Mouse (Mus musculus) midbrain, embryonic 11.5 days (tissue): Measurements from ENCODE around the gene Itpripl2. TPM values are rescaled to one million over a fixed set of nuclear protein-coding genes. Genes with fewer than 3 reads are reported as not detected.

ENCODE experiments used
- ATAC-seq: fragments of 200-750 bp; cut with Nextera tagmentation; 2 replicates; pipeline ENCODE4 v1.8.0; 2017; ENCODE audit warnings: moderate TSS enrichment, moderate library complexity; ENCODE audit not compliant: low FRiP score
- DNase-seq: peaks from one replicate; pipeline ENCODE4 v3.0.0; 2015; ENCODE audit warnings: low spot score; ENCODE audit errors: missing footprints
- H3K27ac ChIP-seq: fragments of 300-500 bp; sonication (generic); 2 replicates; pipeline ENCODE4 v1.5.1; 2014; ENCODE audit warnings: low read depth, low read length
- H3K27me3 ChIP-seq: fragments of 300-500 bp; sonication (generic); 2 replicates; pipeline ENCODE4 v1.6.1; 2014; ENCODE audit warnings: mild to moderate bottlenecking, low read length, moderate library complexity, mixed read lengths; ENCODE audit not compliant: control insufficient read depth, insufficient read depth
- H3K36me3 ChIP-seq: fragments of 300-500 bp; sonication (generic); 2 replicates; pipeline ENCODE4 v1.6.1; 2014; ENCODE audit warnings: mild to moderate bottlenecking, low read length, moderate library complexity, mixed read lengths; ENCODE audit not compliant: control insufficient read depth, insufficient read depth
- H3K4me1 ChIP-seq: fragments of 300-500 bp; sonication (generic); 2 replicates; pipeline ENCODE4 v1.6.1; 2014; ENCODE audit warnings: low read length; ENCODE audit not compliant: control insufficient read depth, insufficient read depth
- H3K4me2 ChIP-seq: fragments of 300-500 bp; sonication (generic); 2 replicates; pipeline ENCODE4 v1.6.1; 2014; ENCODE audit warnings: mild to moderate bottlenecking, moderate library complexity
- H3K4me3 ChIP-seq: fragments of 300-500 bp; sonication (generic); 2 replicates; pipeline ENCODE4 v1.5.1; 2014; ENCODE audit warnings: low read depth, low read length
- H3K9ac ChIP-seq: fragments of 300-500 bp; sonication (generic); 2 replicates; pipeline ENCODE4 v1.6.1; 2014; ENCODE audit warnings: low read length
- H3K9me3 ChIP-seq: fragments of 300-500 bp; sonication (generic); 2 replicates; pipeline ENCODE4 v1.6.1; 2016; ENCODE audit warnings: low read length; ENCODE audit not compliant: control insufficient read depth
- WGBS: fragments of 180-500 bp; shearing (Covaris S2); extraction: QIAGEN DNeasy Blood & Tissue Kit; methylation state at CpG from one replicate; pipeline ENCODE4 v1.1.7; 2014; 5-methylcytosine and 5-hydroxymethylcytosine counted together
- polyA plus RNA-seq: library from polyadenylated mRNA; unstranded; fragments of >200 nt; fragmentation: Nextera tagmentation; extraction: Ambion mirVana; gene quantifications from 2 replicates; pipeline ENCODE4 v1.2.1, GENCODE M21; 2014

The Itpripl2 gene
- polyA plus RNA-seq, 1 experiment from 2014 or later = 0.77 TPM

GRCm38 (mm10) chr7:118490666-118491430 is 927 bp downstream of the Itpripl2 start:
- H3K36me3 ChIP-seq = no peaks in the 10 kb centered on the region
- WGBS = 3% methylated on average over 62 of the region's 67 CpGs
- DNase-seq (peak; percentile 96), ATAC-seq (peak; percentile 8)
- peak overlapping the region; percentile 55 for H3K4me3 ChIP-seq
- peak overlapping the region; percentile 83 for H3K9ac ChIP-seq
- peaks cover 34% of the 10 kb centered on the region for H3K27me3 ChIP-seq
- peak overlapping the region; percentile 79 for H3K4me2 ChIP-seq
- no peak overlapping the region for H3K27ac ChIP-seq
- H3K9me3 ChIP-seq = no peaks in the 10 kb centered on the region
- 0 out of 2 replicates have a peak, but pooled peaks cover 4% of the 10 kb centered on the region for H3K4me1 ChIP-seq

GRCm38 (mm10) chr7:118489706-118490665 is 1.8 kb downstream of the Itpripl2 start:
- H3K36me3 ChIP-seq = no peaks in the 10 kb centered on the region
- H3K4me3 ChIP-seq = no peak overlapping the region
- ATAC-seq = peak; percentile 8; the same call in 1 of the 2 replicates
- no peak overlapping the region for H3K9ac ChIP-seq
- H3K27ac ChIP-seq = no peak overlapping the region
- peaks cover 34% of the 10 kb centered on the region for H3K27me3 ChIP-seq
- H3K4me1 ChIP-seq = 0 out of 2 replicates have a peak, but pooled peaks cover 4% of the 10 kb centered on the region
- no peak overlapping the region for H3K4me2 ChIP-seq
- no peaks in the 10 kb centered on the region for H3K9me3 ChIP-seq
- DNase-seq = peak; percentile 86
- WGBS = 10% methylated on average over 57 of the region's 57 CpGs

GRCm38 (mm10) chr7:118488060-118488664 is 3.6 kb downstream of the Itpripl2 start:
- 37% methylated on average over 8 of the region's 8 CpGs for WGBS
- H3K27me3 ChIP-seq = peaks cover 34% of the 10 kb centered on the region
- 0 out of 2 replicates have a peak, but pooled peaks cover 4% of the 10 kb centered on the region for H3K4me1 ChIP-seq
- ATAC-seq (no peak), DNase-seq (peak; percentile 87)
- no peak overlapping the region for H3K4me2 ChIP-seq
- H3K9me3 ChIP-seq = no peaks in the 10 kb centered on the region
- no peak overlapping the region for H3K27ac ChIP-seq
- H3K4me3 ChIP-seq = no peak overlapping the region
- no peaks in the 10 kb centered on the region for H3K36me3 ChIP-seq
- H3K9ac ChIP-seq = no peak overlapping the region

- no peak overlapping the region for H3K4me3 ChIP-seq
- peaks cover 29% of the 10 kb centered on the region for H3K27me3 ChIP-seq
- 0 out of 2 replicates have a peak, but pooled peaks cover 2% of the 10 kb centered on the region for H3K4me1 ChIP-seq
- H3K4me2 ChIP-seq = no peak overlapping the region
- H3K27ac ChIP-seq = no peak overlapping the region
- no peak overlapping the region for H3K9ac ChIP-seq
- WGBS = 63% methylated on average over 5 of the region's 5 CpGs
- H3K36me3 ChIP-seq = no peaks in the 10 kb centered on the region
- H3K9me3 ChIP-seq = no peaks in the 10 kb centered on the region
- DNase-seq (no peak), ATAC-seq (no peak)
These were observed 4.9 kb downstream of the Itpripl2 start for GRCm38 (mm10) chr7:118486917-118487316.

- Histone ChIP-seq H3K27me3 (peaks cover 4% of the 10 kb centered on the region), H3K4me1 (no peaks in the 10 kb centered on the region), H3K9me3 (no peaks in the 10 kb centered on the region), H3K4me3 (no peak overlapping the region), H3K9ac (no peak overlapping the region), H3K36me3 (no peaks in the 10 kb centered on the region), H3K4me2 (no peak overlapping the region), H3K27ac (no peak overlapping the region)
- 88% methylated on average over 1 of the region's 1 CpGs for WGBS
- ATAC-seq (no peak), DNase-seq (no peak)
These were observed 7.8 kb downstream of the Itpripl2 start for GRCm38 (mm10) chr7:118483996-118484395.

- ATAC-seq (no peak), DNase-seq (no peak)
- no peaks in the 10 kb centered on the region for H3K9me3 ChIP-seq
- H3K9ac ChIP-seq = no peak overlapping the region
- H3K4me3 ChIP-seq = no peak overlapping the region
- no peak overlapping the region for H3K4me2 ChIP-seq
- no peak overlapping the region for H3K27ac ChIP-seq
- no peaks in the 10 kb centered on the region for H3K4me1 ChIP-seq
- WGBS = 95% methylated on average over 2 of the region's 2 CpGs
- no peaks in the 10 kb centered on the region for H3K27me3 ChIP-seq
- H3K36me3 ChIP-seq = no peaks in the 10 kb centered on the region
These were observed 9.8 kb downstream of the Itpripl2 start for GRCm38 (mm10) chr7:118482001-118482400.

GRCm38 (mm10) chr7:118481047-118481810 is 10.5 kb downstream of the Itpripl2 start:
- no peak for ATAC-seq
- Histone ChIP-seq H3K9ac (no peak overlapping the region), H3K36me3 (no peaks in the 10 kb centered on the region), H3K9me3 (no peaks in the 10 kb centered on the region), H3K27ac (no peak overlapping the region), H3K4me2 (no peak overlapping the region), H3K27me3 (no peaks in the 10 kb centered on the region), H3K4me3 (no peak overlapping the region), H3K4me1 (peaks cover 4% of the 10 kb centered on the region; the same call in 1 of the 2 replicates)
- 85% methylated on average over 10 of the region's 10 CpGs for WGBS
- no peak for DNase-seq

- no peaks in the 10 kb centered on the region for H3K27me3 ChIP-seq
- no peak overlapping the region for H3K27ac ChIP-seq
- H3K4me2 ChIP-seq = no peak overlapping the region
- no peaks in the 10 kb centered on the region for H3K36me3 ChIP-seq
- 91% methylated on average over 9 of the region's 9 CpGs for WGBS
- no peak for ATAC-seq
- no peak for DNase-seq
- peaks cover 4% of the 10 kb centered on the region; the same call in 1 of the 2 replicates for H3K4me1 ChIP-seq
- no peaks in the 10 kb centered on the region for H3K9me3 ChIP-seq
- no peak overlapping the region for H3K4me3 ChIP-seq
- H3K9ac ChIP-seq = no peak overlapping the region
These were observed 11.5 kb downstream of the Itpripl2 start for GRCm38 (mm10) chr7:118480160-118480709.
